Mouse (Mus musculus) MEL (cell line): ENCODE measurements around the gene Irf4. TPM values are rescaled to one million over a fixed set of nuclear protein-coding genes. Genes with fewer than 3 reads are reported as not detected.

Experiments
- DNase-seq: peaks from one replicate; pipeline ENCODE4 v3.0.0; 2011; ENCODE audit warnings: low read depth, low spot score
- H3K27ac ChIP-seq: 2 replicates; pipeline ENCODE4 v1.5.1; 2012; ENCODE audit warnings: low read depth, mild to moderate bottlenecking, control low read depth, low read length, moderate library complexity; ENCODE audit not compliant: control insufficient read depth
- H3K27me3 ChIP-seq, 2 experiments: fragments of 150-350 bp in 1 of 2; sonication (generic) in 1 of 2; 2 replicates each; pipeline ENCODE4 v1.6.1; 2012; ENCODE audit warnings: low read length in 2 of 2, mild to moderate bottlenecking in 2 of 2, improper control_type of control experiment in 1 of 2, moderate library complexity in 1 of 2; ENCODE audit not compliant: insufficient read depth in 2 of 2, control insufficient read depth in 1 of 2
- H3K36me3 ChIP-seq, 2 experiments: 2 replicates each; pipeline ENCODE4 v1.6.1; 2012 to 2014; ENCODE audit warnings: low read length in 2 of 2, improper control_type of control experiment in 1 of 2, inconsistent platforms in 1 of 2, mild to moderate bottlenecking in 1 of 2; ENCODE audit not compliant: insufficient read depth in 2 of 2, control insufficient read depth in 1 of 2
- H3K4me1 ChIP-seq, 2 experiments: fragments of 150-350 bp in 1 of 2; sonication (generic) in 1 of 2; 2 replicates each; pipeline ENCODE4 v1.6.1; 2012; ENCODE audit warnings: low read length in 2 of 2, improper control_type of control experiment in 1 of 2, mild to moderate bottlenecking in 1 of 2; ENCODE audit not compliant: insufficient read depth in 2 of 2, control insufficient read depth in 1 of 2
- H3K4me3 ChIP-seq, 2 experiments: fragments of 150-350 bp in 1 of 2; sonication (generic) in 1 of 2; 2 replicates each; pipeline ENCODE4 v1.5.1; 2012; ENCODE audit warnings: low read depth in 2 of 2, low read length in 2 of 2, mild to moderate bottlenecking in 2 of 2, moderate library complexity in 2 of 2, control low read depth in 1 of 2, improper control_type of control experiment in 1 of 2; ENCODE audit not compliant: control insufficient read depth in 1 of 2, insufficient read depth in 1 of 2
- H3K79me2 ChIP-seq: 2 replicates; pipeline ENCODE4 v1.6.1; 2012; ENCODE audit warnings: mild to moderate bottlenecking, low read length, moderate library complexity; ENCODE audit not compliant: control insufficient read depth, poor library complexity, insufficient read depth
- H3K9ac ChIP-seq: 2 replicates; pipeline ENCODE4 v1.6.1; 2012; ENCODE audit warnings: low read depth, mild to moderate bottlenecking, control low read depth, low read length, moderate library complexity; ENCODE audit not compliant: control insufficient read depth, poor library complexity, severe bottlenecking
- H3K9me3 ChIP-seq: fragments of 150-350 bp; sonication (generic); replicated peaks from 2 replicates; pipeline ENCODE4 v1.6.1; 2012; ENCODE audit warnings: mild to moderate bottlenecking, low read length, improper control_type of control experiment, moderate library complexity; ENCODE audit not compliant: insufficient read depth
- CHD1 ChIP-seq: IDR thresholded peaks from 2 replicates; pipeline ENCODE4 v1.6.1; 2012; ENCODE audit warnings: low read depth, mild to moderate bottlenecking, inconsistent platforms, low read length, improper control_type of control experiment
- CHD2 ChIP-seq: IDR thresholded peaks from 2 replicates; pipeline ENCODE4 v1.6.1; 2011; ENCODE audit warnings: low read length, improper control_type of control experiment
- CTCF ChIP-seq, 3 experiments: IDR thresholded peaks in 2 of 3; conservative IDR thresholded peaks in 1 of 3; 2 replicates each; pipeline ENCODE4 v1.5.1; 2011 to 2012; ENCODE audit warnings: low read length in 3 of 3, low read depth in 2 of 3, mild to moderate bottlenecking in 2 of 3, improper control_type of control experiment in 1 of 3, inconsistent platforms in 1 of 3, mixed read lengths in 1 of 3, moderate library complexity in 1 of 3; ENCODE audit not compliant: control insufficient read depth in 1 of 3, insufficient read depth in 1 of 3, poor library complexity in 1 of 3, severe bottlenecking in 1 of 3
- E2F4 ChIP-seq: IDR thresholded peaks from 2 replicates; pipeline ENCODE4 v1.6.1; 2011; ENCODE audit warnings: low read depth, low read length, improper control_type of control experiment, borderline replicate concordance
- EP300 ChIP-seq, 2 experiments: IDR thresholded peaks; 2 replicates each; pipeline ENCODE4 v1.6.1; 2011; ENCODE audit warnings: improper control_type of control experiment in 2 of 2, low read length in 2 of 2, low read depth in 1 of 2, mild to moderate bottlenecking in 1 of 2
- GATA1 ChIP-seq: IDR thresholded peaks from 2 replicates; pipeline ENCODE4 v1.6.1; 2011; ENCODE audit warnings: low read depth, low read length, improper control_type of control experiment
- KAT2A ChIP-seq: conservative IDR thresholded peaks from 2 replicates; pipeline ENCODE4 v1.6.1; 2012; ENCODE audit warnings: low read depth, low read length, improper control_type of control experiment, inconsistent platforms
- MEF2A ChIP-seq: IDR thresholded peaks from 2 replicates; pipeline ENCODE4 v1.6.1; 2014; ENCODE audit warnings: low read depth, mild to moderate bottlenecking, inconsistent platforms, low read length, improper control_type of control experiment; ENCODE audit not compliant: poor library complexity, insufficient replicate concordance, severe bottlenecking; ENCODE audit errors: extremely low read depth
- MXI1 ChIP-seq: IDR thresholded peaks from 2 replicates; pipeline ENCODE4 v1.6.1; 2011; ENCODE audit warnings: mild to moderate bottlenecking, low read depth, low read length, improper control_type of control experiment
- NELFE ChIP-seq: IDR thresholded peaks from 2 replicates; pipeline ENCODE4 v1.6.1; 2011; ENCODE audit warnings: low read depth, low read length, improper control_type of control experiment
- NRF1 ChIP-seq: IDR thresholded peaks from 2 replicates; pipeline ENCODE4 v1.6.1; 2014; ENCODE audit warnings: low read depth, mild to moderate bottlenecking, inconsistent platforms, low read length, improper control_type of control experiment, moderate library complexity; ENCODE audit not compliant: poor library complexity, insufficient read depth, severe bottlenecking
- POLR2AphosphoS2 ChIP-seq: IDR thresholded peaks from 2 replicates; pipeline ENCODE4 v1.6.1; 2011; ENCODE audit warnings: low read length, improper control_type of control experiment
- POLR2AphosphoS5 ChIP-seq: IDR thresholded peaks from 2 replicates; pipeline ENCODE4 v1.6.1; 2012; ENCODE audit warnings: low read depth, borderline replicate concordance, mild to moderate bottlenecking, inconsistent platforms, low read length, moderate library complexity, mixed read lengths
- RCOR1 ChIP-seq: IDR thresholded peaks from 2 replicates; pipeline ENCODE4 v1.6.1; 2012; ENCODE audit warnings: low read depth, mild to moderate bottlenecking, inconsistent platforms, low read length, improper control_type of control experiment
- SIN3A ChIP-seq: IDR thresholded peaks from 2 replicates; pipeline ENCODE4 v1.6.1; 2012; ENCODE audit warnings: low read length, improper control_type of control experiment, inconsistent platforms
- ZKSCAN1 ChIP-seq: IDR thresholded peaks from 2 replicates; pipeline ENCODE4 v1.6.1; 2012; ENCODE audit warnings: low read depth, mild to moderate bottlenecking, inconsistent platforms, low read length, improper control_type of control experiment, moderate library complexity
- ZMIZ1 ChIP-seq: IDR thresholded peaks from 2 replicates; pipeline ENCODE4 v1.6.1; 2012; ENCODE audit warnings: low read depth, mild to moderate bottlenecking, inconsistent platforms, low read length, improper control_type of control experiment, moderate library complexity
- ZNF384 ChIP-seq: IDR thresholded peaks from 2 replicates; pipeline ENCODE4 v1.6.1; 2012; ENCODE audit warnings: low read depth, mild to moderate bottlenecking, inconsistent platforms, low read length, improper control_type of control experiment
- polyA plus RNA-seq, 2 experiments: library from polyadenylated mRNA; stranded (reverse) in 1 of 2; unstranded in 1 of 2; fragments of >175 nt in 1 of 2; fragments of >200 nt in 1 of 2; gene quantifications; 2 replicates each; pipeline versions ENCODE4 v1.2.1 to v1.2.4; 2012; ENCODE audit warnings: low replicate concordance in 2 of 2, low read depth in 1 of 2; ENCODE audit not compliant: insufficient read length in 2 of 2, insufficient read depth in 1 of 2, missing spikeins in 1 of 2
- total RNA-seq: library from RNA; depleted of rRNA; stranded (reverse); fragments of 300-350 nt; gene quantifications from 2 replicates; pipeline ENCODE4 v1.2.3, GENCODE M21; 2012

Gene Irf4
- total and polyA plus RNA-seq, 3 experiments = not detected

DNA sequence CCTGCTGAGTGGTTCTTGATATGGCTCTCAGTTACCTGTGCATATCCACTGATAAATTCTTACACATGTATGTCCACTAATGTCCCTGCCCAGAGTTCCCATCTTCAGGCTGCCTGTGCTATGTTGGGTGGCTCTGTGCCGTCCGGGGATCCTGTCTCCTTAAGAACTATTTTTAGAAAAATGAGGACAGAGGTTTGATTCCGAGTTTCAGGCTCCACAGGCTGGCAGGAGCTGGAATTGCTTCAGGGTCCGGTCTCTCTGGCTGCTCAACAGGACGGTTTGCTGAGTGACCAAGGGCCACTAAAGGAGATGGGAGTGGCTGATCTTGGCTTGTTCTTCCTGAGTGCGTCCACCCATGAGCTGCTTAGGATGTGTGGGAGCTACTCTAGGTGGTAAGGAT is 19.8 kb upstream of the Irf4 start:
- Histone ChIP-seq H3K4me3 (no peak overlapping the region), H3K36me3 (no peaks in the 10 kb centered on the region), H3K9me3 (no peaks in the 10 kb centered on the region), H3K79me2 (no peaks in the 10 kb centered on the region), H3K4me1 (no peaks in the 10 kb centered on the region), H3K27ac (no peak overlapping the region), H3K9ac (no peak overlapping the region), H3K27me3 (no peaks in the 10 kb centered on the region)
- no peak for DNase-seq
- no peak for TF ChIP-seq CHD2
- no peak for TF ChIP-seq EP300 (IDR thresholded peaks at IDR 0.05; ENCODE audit: low read depth in 1 of 2, low read length in 2 of 2)
- TF ChIP-seq CTCF (IDR thresholded peaks at IDR 0.05 in 2 of 3, conservative IDR thresholded peaks at IDR 0.05 in 1 of 3; ENCODE audit: control insufficient read depth in 1 of 3, insufficient read depth in 1 of 3, low read depth in 2 of 3, low read length in 3 of 3, poor library complexity in 1 of 3, severe bottlenecking in 1 of 3) = no peak
- no peak for TF ChIP-seq ZMIZ1
- TF ChIP-seq MXI1 = no peak
- TF ChIP-seq RCOR1 = no peak
- no peak for TF ChIP-seq NELFE
- TF ChIP-seq POLR2AphosphoS5 = no peak
- no peak for TF ChIP-seq ZNF384
- no peak for TF ChIP-seq SIN3A
- TF ChIP-seq MEF2A = no peak
- TF ChIP-seq NRF1 = no peak
- TF ChIP-seq GATA1 = no peak

DNA sequence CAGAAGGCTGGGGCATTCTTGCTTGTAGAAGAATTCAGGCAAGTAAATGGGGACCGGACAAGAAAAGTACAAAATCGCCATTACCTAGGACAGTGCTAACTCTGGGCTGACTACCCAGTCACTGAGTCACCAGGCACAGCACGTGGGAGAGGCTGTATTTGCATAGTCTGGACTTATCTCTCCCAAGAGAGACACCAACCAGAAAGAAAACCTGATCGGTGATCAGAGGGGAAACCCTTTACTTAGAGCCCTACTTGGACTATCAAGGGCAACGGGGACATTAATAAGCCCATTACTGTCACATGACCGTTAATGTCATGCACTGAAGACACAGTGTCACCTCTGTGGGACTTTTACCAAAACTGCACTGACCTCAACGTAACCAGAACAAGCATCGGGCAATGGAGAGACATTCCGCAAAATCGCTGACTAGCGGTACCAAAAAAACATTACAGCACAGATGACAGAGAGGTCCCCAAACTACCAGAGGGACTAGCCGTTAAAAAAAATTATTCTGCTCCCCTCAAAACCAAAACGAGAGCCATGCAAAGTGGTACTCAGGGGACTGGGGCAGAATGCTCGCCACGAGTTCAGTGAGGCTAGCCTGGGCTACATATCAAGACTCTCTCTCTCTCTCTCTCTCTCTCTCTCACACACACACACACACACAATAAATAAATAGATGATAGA is 18.8 kb upstream of the Irf4 start:
- Histone ChIP-seq H3K27me3 (no peaks in the 10 kb centered on the region), H3K79me2 (no peaks in the 10 kb centered on the region), H3K36me3 (no peaks in the 10 kb centered on the region), H3K9ac (no peak overlapping the region), H3K4me1 (no peaks in the 10 kb centered on the region), H3K4me3 (no peak overlapping the region), H3K9me3 (no peaks in the 10 kb centered on the region), H3K27ac (no peak overlapping the region)
- no peak for DNase-seq
- TF ChIP-seq CTCF (IDR thresholded peaks at IDR 0.05 in 2 of 3, conservative IDR thresholded peaks at IDR 0.05 in 1 of 3; ENCODE audit: control insufficient read depth in 1 of 3, insufficient read depth in 1 of 3, low read depth in 2 of 3, low read length in 3 of 3, poor library complexity in 1 of 3, severe bottlenecking in 1 of 3) = no peak
- TF ChIP-seq MXI1 = no peak
- TF ChIP-seq POLR2AphosphoS2 = no peak
- no peak for TF ChIP-seq SIN3A
- no peak for TF ChIP-seq ZNF384
- TF ChIP-seq CHD1 = no peak
- no peak for TF ChIP-seq E2F4
- no peak for TF ChIP-seq KAT2A
- TF ChIP-seq GATA1 = no peak
- no peak for TF ChIP-seq ZKSCAN1
- TF ChIP-seq, all 39 proteins: peak for 0
